Mouse (Mus musculus) embryonic facial prominence, embryonic 12.5 days (tissue): ENCODE data around the gene Pomgnt2. TPM values are rescaled to one million over a fixed set of nuclear protein-coding genes. Genes with fewer than 3 reads are reported as not detected.

ENCODE experiments used
- ATAC-seq: fragments of 200-750 bp; cut with Nextera tagmentation; 2 replicates; pipeline ENCODE4 v1.8.0; 2017; ENCODE audit not compliant: insufficient number of reproducible peaks, insufficient read depth, low FRiP score, low TSS enrichment
- H3K27ac ChIP-seq: fragments of 300-500 bp; sonication (generic); 2 replicates; pipeline ENCODE4 v1.5.1; 2016; ENCODE audit warnings: mild to moderate bottlenecking
- H3K27me3 ChIP-seq: fragments of 300-500 bp; sonication (generic); 2 replicates; pipeline ENCODE4 v1.6.1; 2016; ENCODE audit warnings: mild to moderate bottlenecking, moderate library complexity
- H3K36me3 ChIP-seq: fragments of 300-500 bp; sonication (generic); 2 replicates; pipeline ENCODE4 v1.6.1; 2016; ENCODE audit warnings: mild to moderate bottlenecking
- H3K4me1 ChIP-seq: fragments of 300-500 bp; sonication (generic); 2 replicates; pipeline ENCODE4 v1.6.1; 2016
- H3K4me2 ChIP-seq: fragments of 300-500 bp; sonication (generic); replicated peaks from 2 replicates; pipeline ENCODE4 v1.6.1; 2016; ENCODE audit warnings: mild to moderate bottlenecking, moderate library complexity
- H3K4me3 ChIP-seq: fragments of 300-500 bp; sonication (generic); 2 replicates; pipeline ENCODE4 v1.5.1; 2016; ENCODE audit warnings: mild to moderate bottlenecking
- H3K9ac ChIP-seq: fragments of 300-500 bp; sonication (generic); 2 replicates; pipeline ENCODE4 v1.6.1; 2016; ENCODE audit warnings: mild to moderate bottlenecking, moderate library complexity
- H3K9me3 ChIP-seq: fragments of 300-500 bp; sonication (generic); 2 replicates; pipeline ENCODE4 v1.6.1; 2016; ENCODE audit warnings: mild to moderate bottlenecking, moderate library complexity
- WGBS: fragments of 180-500 bp; shearing (Covaris S2); methylation state at CpG from one replicate; pipeline ENCODE4 v1.1.7; 2016; 5-methylcytosine and 5-hydroxymethylcytosine counted together
- polyA plus RNA-seq: library from polyadenylated mRNA; unstranded; fragments of >200 nt; fragmentation: Nextera tagmentation; extraction: Ambion mirVana; gene quantifications from 2 replicates; pipeline ENCODE4 v1.2.1, GENCODE M21; 2016

Gene Pomgnt2
- polyA plus RNA-seq, 1 experiment from 2014 or later: 13.9 TPM

GRCm38 (mm10) chr9:121959966-121960635 is 36.8 kb downstream of the Pomgnt2 start:
- no peak overlapping the region for H3K4me3 ChIP-seq
- no peaks in the 10 kb centered on the region for H3K9me3 ChIP-seq
- H3K27me3 ChIP-seq: no peaks in the 10 kb centered on the region
- H3K9ac ChIP-seq: no peak overlapping the region
- WGBS: 22% methylated on average over 7 of the region's 7 CpGs
- H3K4me2 ChIP-seq: no peak overlapping the region
- H3K27ac ChIP-seq: peak overlapping the region; percentile 69
- peaks cover 11% of the 10 kb centered on the region; the same call in 1 of the 2 replicates for H3K4me1 ChIP-seq
- ATAC-seq: no peak
- no peaks in the 10 kb centered on the region for H3K36me3 ChIP-seq

GRCm38 (mm10) chr9:121952596-121952995 is 44.3 kb downstream of the Pomgnt2 start:
- Histone ChIP-seq H3K9me3 (no peaks in the 10 kb centered on the region), H3K27me3 (no peaks in the 10 kb centered on the region), H3K27ac (no peak overlapping the region), H3K4me1 (peaks cover 21% of the 10 kb centered on the region), H3K4me3 (no peak overlapping the region), H3K4me2 (no peak overlapping the region), H3K9ac (no peak overlapping the region), H3K36me3 (no peaks in the 10 kb centered on the region)
- WGBS: 90% methylated on average over 6 of the region's 6 CpGs
- no peak for ATAC-seq

- ATAC-seq: no peak; the same call in 1 of the 2 replicates
- Histone ChIP-seq H3K27me3 (no peaks in the 10 kb centered on the region), H3K4me2 (peak overlapping the region; percentile 41), H3K9me3 (no peaks in the 10 kb centered on the region), H3K4me3 (peak overlapping the region; percentile 24), H3K9ac (0 out of 2 replicates have a peak overlapping the region, but pooled peaks have one; percentile 2), H3K4me1 (peaks cover 21% of the 10 kb centered on the region), H3K36me3 (no peaks in the 10 kb centered on the region), H3K27ac (peak overlapping the region; percentile 69; the same call in 1 of the 2 replicates)
- 37% methylated on average over 4 of the region's 4 CpGs for WGBS
Observed at GRCm38 (mm10) chr9:121951114-121951423, 45.8 kb downstream of the Pomgnt2 start.

GRCm38 (mm10) chr9:121950418-121951113 is 46.3 kb downstream of the Pomgnt2 start, which contains the start of gene Fam198a:
Gene Fam198a, plus strand, starts transcription at chr9:121950988.
- H3K27ac ChIP-seq: peak within 1 kb of the TSS; percentile 69
- H3K4me3 ChIP-seq: peak within 1 kb of the TSS; percentile 24
- no peaks in the 10 kb centered on the region for H3K9me3 ChIP-seq
- peak; percentile 94 for ATAC-seq
- no peaks in the 10 kb centered on the region for H3K36me3 ChIP-seq
- peaks cover 21% of the 10 kb centered on the region for H3K4me1 ChIP-seq
- WGBS: 10% methylated on average over 14 of the region's 14 CpGs
- H3K27me3 ChIP-seq: no peaks in the 10 kb centered on the region
- H3K4me2 ChIP-seq: peak within 1 kb of the TSS; percentile 41
- H3K9ac ChIP-seq: peak within 1 kb of the TSS; percentile 2; the same call in 1 of the 2 replicates

- no peak overlapping the region for H3K4me3 ChIP-seq
- H3K36me3 ChIP-seq: no peaks in the 10 kb centered on the region
- H3K4me1 ChIP-seq: peaks cover 16% of the 10 kb centered on the region
- no peak overlapping the region for H3K27ac ChIP-seq
- no peak for ATAC-seq
- 78% methylated on average over 4 of the region's 4 CpGs for WGBS
- H3K9me3 ChIP-seq: no peaks in the 10 kb centered on the region
- no peaks in the 10 kb centered on the region for H3K27me3 ChIP-seq
- no peak overlapping the region for H3K9ac ChIP-seq
- H3K4me2 ChIP-seq: no peak overlapping the region
Observed at GRCm38 (mm10) chr9:121948431-121948830, 48.5 kb downstream of the Pomgnt2 start.

GRCm38 (mm10) chr9:121947784-121948183 is 49.1 kb downstream of the Pomgnt2 start:
- WGBS: 13% methylated on average over 4 of the region's 4 CpGs
- Histone ChIP-seq H3K4me2 (no peak overlapping the region), H3K9ac (no peak overlapping the region), H3K27me3 (no peaks in the 10 kb centered on the region), H3K36me3 (no peaks in the 10 kb centered on the region), H3K4me1 (peaks cover 16% of the 10 kb centered on the region), H3K4me3 (no peak overlapping the region), H3K27ac (no peak overlapping the region), H3K9me3 (no peaks in the 10 kb centered on the region)
- no peak for ATAC-seq

DNA sequence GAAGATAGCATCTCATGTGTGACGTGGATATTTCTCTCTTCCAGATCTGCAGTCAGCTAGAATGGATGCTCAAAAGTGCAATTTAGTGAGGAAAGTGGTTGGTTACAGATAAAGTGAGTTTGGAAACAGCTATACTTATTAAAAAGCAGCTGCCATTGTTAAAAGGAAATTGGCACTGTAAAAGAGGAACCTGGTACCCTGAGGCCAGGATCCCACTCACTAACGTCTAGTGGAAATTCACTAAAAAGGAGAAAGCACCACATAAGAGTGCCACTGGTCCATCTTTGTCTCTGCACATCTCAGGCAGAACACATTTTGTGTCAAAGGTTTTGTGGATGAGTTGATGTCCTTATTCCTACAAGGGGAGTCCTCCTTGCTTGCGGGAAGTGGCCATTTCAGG is 53.3 kb downstream of the Pomgnt2 start:
- ATAC-seq: no peak
- Histone ChIP-seq H3K4me2 (no peak overlapping the region), H3K9me3 (no peaks in the 10 kb centered on the region), H3K27me3 (no peaks in the 10 kb centered on the region), H3K9ac (no peak overlapping the region), H3K27ac (no peak overlapping the region), H3K36me3 (no peaks in the 10 kb centered on the region), H3K4me3 (no peak overlapping the region), H3K4me1 (no peaks in the 10 kb centered on the region)
- 86% methylated on average over 3 of the region's 3 CpGs for whole genome bisulfite sequencing

DNA sequence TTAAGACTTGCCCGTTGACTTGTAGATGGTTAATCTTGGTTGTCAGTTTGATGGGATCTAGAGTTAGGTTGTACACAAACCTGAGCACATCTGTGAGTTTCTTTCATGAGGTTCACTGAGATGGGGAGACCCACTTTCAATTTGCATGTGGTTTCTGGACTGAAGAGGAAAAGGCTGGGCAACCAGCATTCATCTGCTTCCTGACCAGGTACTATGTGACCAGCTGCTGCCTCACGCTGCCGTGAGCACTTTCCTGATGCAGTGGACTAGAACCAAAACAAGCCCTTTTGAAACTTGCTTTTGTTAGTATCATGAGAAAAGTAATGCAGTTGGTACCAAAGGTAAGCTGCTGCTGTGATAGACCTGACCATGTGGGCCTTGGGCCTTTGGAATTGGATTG is 53.9 kb downstream of the Pomgnt2 start:
- Histone ChIP-seq H3K36me3 (no peaks in the 10 kb centered on the region), H3K4me3 (no peak overlapping the region), H3K4me1 (no peaks in the 10 kb centered on the region), H3K9ac (no peak overlapping the region), H3K27me3 (no peaks in the 10 kb centered on the region), H3K9me3 (no peaks in the 10 kb centered on the region), H3K4me2 (no peak overlapping the region), H3K27ac (no peak overlapping the region)
- WGBS: 84% methylated on average over 3 of the region's 3 CpGs
- no peak for ATAC-seq

GRCm38 (mm10) chr9:121937944-121938355 is 59.0 kb downstream of the Pomgnt2 start:
- no peaks in the 10 kb centered on the region for H3K4me1 ChIP-seq
- peak overlapping the region; percentile 44 for H3K4me2 ChIP-seq
- peak overlapping the region; percentile 52 for H3K4me3 ChIP-seq
- peak overlapping the region; percentile 44 for H3K9ac ChIP-seq
- H3K9me3 ChIP-seq: no peaks in the 10 kb centered on the region
- no peaks in the 10 kb centered on the region for H3K36me3 ChIP-seq
- no peaks in the 10 kb centered on the region for H3K27me3 ChIP-seq
- 61% methylated on average over 21 of the region's 21 CpGs for WGBS
- no peak overlapping the region for H3K27ac ChIP-seq
- ATAC-seq: 0 out of 2 replicates have a peak, but pooled peaks have one; percentile 64

- 50% methylated on average over 6 of the region's 6 CpGs for WGBS
- Histone ChIP-seq H3K9me3 (no peaks in the 10 kb centered on the region), H3K4me1 (no peaks in the 10 kb centered on the region), H3K27ac (no peak overlapping the region), H3K4me2 (peak overlapping the region; percentile 44), H3K9ac (peak overlapping the region; percentile 33; the same call in 1 of the 2 replicates), H3K4me3 (peak overlapping the region; percentile 52; the same call in 1 of the 2 replicates), H3K36me3 (no peaks in the 10 kb centered on the region), H3K27me3 (no peaks in the 10 kb centered on the region)
- ATAC-seq: 0 out of 2 replicates have a peak, but pooled peaks have one; percentile 22
Observed at GRCm38 (mm10) chr9:121937451-121937864, 59.5 kb downstream of the Pomgnt2 start.

DNA sequence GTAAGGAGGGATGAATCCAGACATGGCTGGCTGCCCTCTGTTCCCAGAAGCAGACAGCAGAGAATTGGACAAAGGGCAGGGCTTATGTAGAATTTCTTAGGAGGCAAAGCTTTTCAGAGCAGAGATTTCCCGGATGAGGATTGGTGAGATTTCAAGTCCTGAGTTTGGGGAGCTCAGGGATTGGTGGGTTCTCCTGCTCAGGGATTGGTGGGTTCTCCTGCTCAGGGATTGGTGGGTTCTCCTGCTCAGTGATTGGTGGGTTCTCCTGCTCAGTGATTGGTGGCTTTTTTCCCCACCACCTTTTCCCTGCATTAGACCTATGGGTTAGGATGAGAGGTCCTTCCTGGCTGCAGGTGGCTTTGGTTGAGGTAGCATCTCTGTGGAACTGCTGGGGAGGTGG is 60.0 kb downstream of the Pomgnt2 start:
- 75% methylated on average over 1 of the region's 1 CpGs for WGBS
- H3K36me3 ChIP-seq: no peaks in the 10 kb centered on the region

GRCm38 (mm10) chr9:121934856-121935255 is 62.1 kb downstream of the Pomgnt2 start:
- H3K4me3 ChIP-seq: no peak overlapping the region
- ATAC-seq: no peak
- no peaks in the 10 kb centered on the region for H3K36me3 ChIP-seq
- H3K4me2 ChIP-seq: no peak overlapping the region
- H3K27me3 ChIP-seq: no peaks in the 10 kb centered on the region
- no peaks in the 10 kb centered on the region for H3K9me3 ChIP-seq
- WGBS: 90% methylated on average over 4 of the region's 4 CpGs
- H3K27ac ChIP-seq: no peak overlapping the region
- H3K9ac ChIP-seq: no peak overlapping the region
- no peaks in the 10 kb centered on the region for H3K4me1 ChIP-seq

More for the DNA sequence above, 60.0 kb downstream of the Pomgnt2 start:
- Histone ChIP-seq H3K9ac (no peak overlapping the region), H3K27me3 (no peaks in the 10 kb centered on the region), H3K9me3 (no peaks in the 10 kb centered on the region), H3K27ac (no peak overlapping the region), H3K4me1 (no peaks in the 10 kb centered on the region), H3K4me3 (no peak overlapping the region), H3K4me2 (no peak overlapping the region)
- ATAC-seq: no peak
